Mouse (Mus musculus) left cerebral cortex, adult 11 months (tissue): ENCODE measurements around the gene Olfr1111.
"Not testable (repeated sequence)": the region's sequence is repeated elsewhere in the genome, so short reads cannot be mapped to it uniquely, and the experiment has no call there.

Experiments used
- DNase-seq: peaks from one replicate; pipeline ENCODE4 v3.0.0; 2022; ENCODE audit warnings: low spot score

Olfr1111 gene

GRCm38 (mm10) chr2:87152524-87152923 is at the start of gene Olfr1111:
Gene Olfr1111 (minus strand): TSS chr2:87152624.
- DNase-seq: no peak

- no peak for DNase-seq
These were observed 35.1 kb upstream of the Olfr1111 start, which contains the start of gene Olfr1112 for GRCm38 (mm10) chr2:87187498-87187897. Gene Olfr1112 (plus strand): TSS chr2:87187798.

GRCm38 (mm10) chr2:87167731-87168130 is 15.3 kb upstream of the Olfr1111 start:
- DNase-seq: not testable (repeated sequence)

GRCm38 (mm10) chr2:87140200-87140599 is 12.2 kb downstream of the Olfr1111 start, which contains the start of gene Olfr1110:
Gene Olfr1110 (minus strand): TSS chr2:87140300.
- DNase-seq: no peak

- DNase-seq: no peak
These were observed 38.0 kb downstream of the Olfr1111 start, which contains the start of gene Olfr259 for GRCm38 (mm10) chr2:87114467-87114866. Gene Olfr259 (minus strand): TSS chr2:87114567.
